1 mouse cellular context compared by ENCODE assay signal in genomic region chr16:44978193-44978592, GRCm38 (mm10).
TF ChIP-seq lines count a peak whose summit lies in the region.

No protein-coding gene starts in this region.

TF ChIP-seq in CH12.LX, 34 proteins besides CTCF, POLR2A, EP300 and RAD21 (continued from another document):
- TF ChIP-seq SIN3A (IDR thresholded peaks at IDR 0.05; ENCODE audit: low read length) (peak; percentile 58; the same call in 1 of the 2 replicates), MXI1 (IDR thresholded peaks at IDR 0.05; ENCODE audit: low read depth, low read length) (0 out of 2 replicates have a peak, but pooled peaks have one; percentile 16), UBTF (IDR thresholded peaks at IDR 0.05; ENCODE audit: low read depth, low read length) (0 out of 2 replicates have a peak, but pooled peaks have one; percentile 32), NELFE (IDR thresholded peaks at IDR 0.05; ENCODE audit: low read depth, low read length) (0 out of 2 replicates have a peak, but pooled peaks have one; percentile 42), MAFK (IDR thresholded peaks at IDR 0.05; ENCODE audit: insufficient replicate concordance, low read length) (0 out of 2 replicates have a peak, but pooled peaks have one; percentile 31), IRF4 (IDR thresholded peaks at IDR 0.05; ENCODE audit: low read depth, low read length) (peak; percentile 64), USF2 (conservative IDR thresholded peaks at IDR 0.05; ENCODE audit: low read depth, low read length) (no peak), BHLHE40 (IDR thresholded peaks at IDR 0.05; ENCODE audit: low read depth, low read length) (peak; percentile 66), RCOR1 (conservative IDR thresholded peaks at IDR 0.05; ENCODE audit: low read depth, low read length) (peak; percentile 49; the same call in 1 of the 2 replicates), MYC (IDR thresholded peaks at IDR 0.05; ENCODE audit: low read depth, low read length) (peak; percentile 17; the same call in 1 of the 2 replicates), CHD2 (IDR thresholded peaks at IDR 0.05; ENCODE audit: low read length) (0 out of 2 replicates have a peak, but pooled peaks have one; percentile 22), JUND (conservative IDR thresholded peaks at IDR 0.05; ENCODE audit: low read depth, low read length) (peak; percentile 64), ZMIZ1 (IDR thresholded peaks at IDR 0.05; ENCODE audit: low read depth, low read length) (peak; percentile 70), TCF12 (IDR thresholded peaks at IDR 0.05; ENCODE audit: low read depth, low read length) (peak; percentile 45), PAX5 (IDR thresholded peaks at IDR 0.05; ENCODE audit: low read length) (no peak), MEF2A (IDR thresholded peaks at IDR 0.05; ENCODE audit: borderline replicate concordance, low read depth, low read length) (peak; percentile 64; the same call in 1 of the 2 replicates), JUN (IDR thresholded peaks at IDR 0.05; ENCODE audit: insufficient read depth, low read depth, low read length) (no peak)
TF ChIP-seq in CH12.LX: peak in this region for 18.
